Mouse (Mus musculus) embryonic facial prominence, embryonic 11.5 days (tissue): ENCODE results near the gene Eef1akmt4. TPM values are rescaled to one million over a fixed set of nuclear protein-coding genes. Genes with fewer than 3 reads are reported as not detected.

Source experiments
- ATAC-seq: fragments of 200-750 bp; cut with Nextera tagmentation; replicated peaks from 2 replicates; pipeline ENCODE4 v1.8.0; 2017; ENCODE audit warnings: low read depth; ENCODE audit not compliant: insufficient number of reproducible peaks, low FRiP score, low TSS enrichment
- DNase-seq: peaks from one replicate; pipeline ENCODE4 v3.0.0-alpha.2; 2015; ENCODE audit warnings: low spot score
- H3K27ac ChIP-seq: fragments of 300-500 bp; sonication (generic); replicated peaks from 2 replicates; pipeline ENCODE4 v1.5.1; 2014; ENCODE audit warnings: mild to moderate bottlenecking, low read depth, low read length, control low read depth
- H3K27me3 ChIP-seq: fragments of 300-500 bp; sonication (generic); 2 replicates; pipeline ENCODE4 v1.6.1; 2014; ENCODE audit warnings: mild to moderate bottlenecking, low read length, moderate library complexity, mixed read lengths; ENCODE audit not compliant: control insufficient read depth, insufficient read depth
- H3K36me3 ChIP-seq: fragments of 300-500 bp; sonication (generic); replicated peaks from 2 replicates; pipeline ENCODE4 v1.6.1; 2014; ENCODE audit warnings: low read depth, mild to moderate bottlenecking, low read length, moderate library complexity, mixed read lengths; ENCODE audit not compliant: control insufficient read depth, insufficient read depth
- H3K4me1 ChIP-seq: fragments of 300-500 bp; sonication (generic); 2 replicates; pipeline ENCODE4 v1.6.1; 2014; ENCODE audit warnings: low read length, mixed read lengths; ENCODE audit not compliant: control insufficient read depth, insufficient read depth
- H3K4me2 ChIP-seq: fragments of 300-500 bp; sonication (generic); 2 replicates; pipeline ENCODE4 v1.6.1; 2014; ENCODE audit warnings: low read depth, mild to moderate bottlenecking, control low read depth, low read length, moderate library complexity
- H3K4me3 ChIP-seq: fragments of 300-500 bp; sonication (generic); 2 replicates; pipeline ENCODE4 v1.5.1; 2014; ENCODE audit warnings: low read depth, low read length, control low read depth
- H3K9ac ChIP-seq: fragments of 300-500 bp; sonication (generic); replicated peaks from 2 replicates; pipeline ENCODE4 v1.6.1; 2014; ENCODE audit warnings: mild to moderate bottlenecking, control low read depth, low read length
- H3K9me3 ChIP-seq: fragments of 300-500 bp; sonication (generic); replicated peaks from 2 replicates; pipeline ENCODE4 v1.6.1; 2016; ENCODE audit warnings: mild to moderate bottlenecking, low read length, inconsistent platforms, mixed read lengths; ENCODE audit not compliant: control insufficient read depth
- WGBS: fragments of 180-500 bp; shearing (Covaris S2); extraction: QIAGEN DNeasy Blood & Tissue Kit; methylation state at CpG from one replicate; pipeline ENCODE4 v1.1.7; 2014; 5-methylcytosine and 5-hydroxymethylcytosine counted together
- polyA plus RNA-seq: library from polyadenylated mRNA; unstranded; fragments of >200 nt; fragmentation: Nextera tagmentation; extraction: Ambion mirVana; gene quantifications from 2 replicates; pipeline ENCODE4 v1.2.1, GENCODE M21; 2014

The Eef1akmt4 gene
- 32.5 and 35.8 TPM in 2 replicates for polyA plus RNA-seq

- Histone ChIP-seq H3K4me2 (peak within 1 kb of the TSS; percentile 59), H3K36me3 (no peaks in the 10 kb centered on the region; the same call in 1 of the 2 replicates), H3K4me3 (peak within 1 kb of the TSS; percentile 54), H3K9ac (peak within 1 kb of the TSS; percentile 84), H3K27me3 (no peaks in the 10 kb centered on the region), H3K9me3 (no peaks in the 10 kb centered on the region), H3K4me1 (no peaks in the 10 kb centered on the region), H3K27ac (peak within 1 kb of the TSS; percentile 49)
- ATAC-seq (peak; percentile 96), DNase-seq (peak; percentile 96)
- 2% methylated on average over 41 of the region's 41 CpGs for WGBS
Observed at GRCm38 (mm10) chr16:20611357-20612227, at the start of gene Eef1akmt4, which contains the start of the genes Gm49333 and Alg3. TSS of gene Eef1akmt4 (plus strand) at chr16:20611593. TSS of gene Gm49333 (plus strand) at chr16:20611610. TSS of gene Alg3 (minus strand) at chr16:20611735.

- DNase-seq (no peak), ATAC-seq (no peak)
- H3K4me1 ChIP-seq = no peaks in the 10 kb centered on the region
- H3K36me3 ChIP-seq = peaks cover 7% of the 10 kb centered on the region
- H3K9me3 ChIP-seq = no peaks in the 10 kb centered on the region
- H3K4me3 ChIP-seq = no peak overlapping the region
- no peaks in the 10 kb centered on the region for H3K27me3 ChIP-seq
- WGBS = 85% methylated on average over 1 of the region's 1 CpGs
- no peak overlapping the region for H3K27ac ChIP-seq
- H3K4me2 ChIP-seq = no peak overlapping the region
- no peak overlapping the region for H3K9ac ChIP-seq
Observed at GRCm38 (mm10) chr16:20565075-20565474, 46.3 kb upstream of the Eef1akmt4 start.

GRCm38 (mm10) chr16:20589366-20589938 lies 21.9 kb upstream of the Eef1akmt4 start, which contains the start of gene Vwa5b2:
TSS of gene Vwa5b2 (plus strand) at chr16:20589471.
- H3K4me2 ChIP-seq = peak within 1 kb of the TSS; percentile 89
- H3K27me3 ChIP-seq = peaks cover 38% of the 10 kb centered on the region
- H3K9ac ChIP-seq = peak within 1 kb of the TSS; percentile 40
- H3K27ac ChIP-seq = no peak within 1 kb of the TSS
- H3K36me3 ChIP-seq = no peaks in the 10 kb centered on the region
- no peak for DNase-seq
- peak; percentile 55 for ATAC-seq
- 0 out of 2 replicates have a peak, but pooled peaks cover 3% of the 10 kb centered on the region for H3K4me1 ChIP-seq
- H3K9me3 ChIP-seq = no peaks in the 10 kb centered on the region
- H3K4me3 ChIP-seq = peak within 1 kb of the TSS; percentile 42
- WGBS = under 1% methylated on average over 24 of the region's 24 CpGs

GRCm38 (mm10) chr16:20589939-20590679 lies 21.3 kb upstream of the Eef1akmt4 start:
- peaks cover 38% of the 10 kb centered on the region for H3K27me3 ChIP-seq
- DNase-seq (peak; percentile 70), ATAC-seq (peak; percentile 78)

GRCm38 (mm10) chr16:20590680-20591038 lies 20.7 kb upstream of the Eef1akmt4 start:
- 2% methylated on average over 17 of the region's 17 CpGs for WGBS
- no peaks in the 10 kb centered on the region for H3K9me3 ChIP-seq
- H3K9ac ChIP-seq = no peak overlapping the region; the same call in 1 of the 2 replicates
- 0 out of 2 replicates have a peak, but pooled peaks have one; percentile 14 for ATAC-seq
- no peak overlapping the region for H3K27ac ChIP-seq
- peaks cover 38% of the 10 kb centered on the region for H3K27me3 ChIP-seq
- peak overlapping the region; percentile 89 for H3K4me2 ChIP-seq
- 0 out of 2 replicates have a peak, but pooled peaks cover 3% of the 10 kb centered on the region for H3K4me1 ChIP-seq
- H3K4me3 ChIP-seq = peak overlapping the region; percentile 42
- H3K36me3 ChIP-seq = no peaks in the 10 kb centered on the region
- no peak for DNase-seq

More at GRCm38 (mm10) chr16:20589939-20590679, 21.3 kb upstream of the Eef1akmt4 start:
- H3K27ac ChIP-seq = no peak overlapping the region
- H3K4me3 ChIP-seq = peak overlapping the region; percentile 42
- H3K4me1 ChIP-seq = 0 out of 2 replicates have a peak, but pooled peaks cover 3% of the 10 kb centered on the region
- WGBS = under 1% methylated on average over 39 of the region's 39 CpGs
- peak overlapping the region; percentile 40 for H3K9ac ChIP-seq
- no peaks in the 10 kb centered on the region for H3K36me3 ChIP-seq
- no peaks in the 10 kb centered on the region for H3K9me3 ChIP-seq
- H3K4me2 ChIP-seq = peak overlapping the region; percentile 89

GRCm38 (mm10) chr16:20591076-20591705 lies 20.2 kb upstream of the Eef1akmt4 start:
- WGBS = 4% methylated on average over 48 of the region's 48 CpGs
- Histone ChIP-seq H3K4me2 (peak overlapping the region; percentile 89), H3K27ac (no peak overlapping the region), H3K4me3 (peak overlapping the region; percentile 42), H3K4me1 (0 out of 2 replicates have a peak, but pooled peaks cover 3% of the 10 kb centered on the region), H3K27me3 (peaks cover 38% of the 10 kb centered on the region), H3K9me3 (no peaks in the 10 kb centered on the region), H3K36me3 (no peaks in the 10 kb centered on the region), H3K9ac (no peak overlapping the region)
- no peak for ATAC-seq
- peak; percentile 9 for DNase-seq

GRCm38 (mm10) chr16:20595060-20595673 lies 16.2 kb upstream of the Eef1akmt4 start:
- no peak for ATAC-seq
- no peaks in the 10 kb centered on the region for H3K36me3 ChIP-seq
- no peak overlapping the region for H3K4me3 ChIP-seq
- no peak for DNase-seq
- H3K9me3 ChIP-seq = no peaks in the 10 kb centered on the region
- H3K4me1 ChIP-seq = 0 out of 2 replicates have a peak, but pooled peaks cover 3% of the 10 kb centered on the region
- no peak overlapping the region for H3K9ac ChIP-seq
- peaks cover 24% of the 10 kb centered on the region for H3K27me3 ChIP-seq
- H3K4me2 ChIP-seq = no peak overlapping the region
- 81% methylated on average over 7 of the region's 7 CpGs for whole genome bisulfite sequencing
- no peak overlapping the region for H3K27ac ChIP-seq
